ENCODE assay signal across 8 mouse cellular contexts in the genomic region with DNA sequence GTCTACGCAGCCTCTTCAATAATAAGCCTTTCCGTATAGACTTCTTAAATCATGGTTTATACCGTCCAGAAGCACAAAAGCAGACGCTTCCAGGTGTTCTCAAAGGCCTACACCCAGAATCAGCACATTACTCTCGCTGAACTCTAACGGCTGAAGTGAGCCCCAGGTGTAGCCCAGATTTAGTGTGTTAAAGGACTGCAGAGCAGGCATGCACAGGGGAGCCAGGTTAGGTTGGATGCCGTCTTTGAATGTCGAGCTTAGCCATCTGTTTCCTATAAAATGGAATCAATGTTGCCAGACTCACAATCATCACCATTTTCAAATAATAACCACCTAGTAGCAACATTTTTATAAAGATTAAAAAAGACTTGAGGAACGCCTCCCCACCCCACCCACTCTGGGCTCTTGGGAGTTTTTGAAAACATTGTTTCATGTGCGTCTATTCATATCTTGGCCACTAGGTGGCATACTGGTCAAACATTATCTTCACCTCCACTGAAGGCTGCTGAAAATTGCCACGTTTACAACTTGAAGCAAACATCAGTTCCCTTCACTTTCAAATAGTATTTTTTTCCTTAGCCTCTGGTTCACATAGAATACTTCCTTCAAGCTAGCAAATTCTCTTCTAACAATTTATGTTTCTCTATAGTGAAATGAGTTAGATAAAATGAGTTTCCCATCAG.
DNase-seq lines count a peak whose midpoint lies in the region; ATAC-seq lines count a peak whose summit lies in the region.

No protein-coding gene starts in this region.

- no peak overlapping the region for H3K27ac ChIP-seq in embryonic facial prominence, embryonic 10.5 days (replicated peaks)
- no peak overlapping the region for H3K27ac ChIP-seq in midbrain, embryonic 15.5 days

- intact Hi-C loops in left cerebral cortex, postnatal 10 days (cut with DNase I), result loop anchor here (1.0 to 10.0 kb wide), 5 partner anchors 99 to 932 kb away; partner anchors contain the start of gene Gda
- intact Hi-C loops in left cerebral cortex, postnatal 36 days (cut with DNase I), result loop anchor here (1.0 to 2.0 kb wide), 2 partner anchors 191 to 376 kb away; no protein-coding TSS in a partner anchor

- no peaks in the 10 kb centered on the region for H3K9me3 ChIP-seq in embryonic facial prominence, embryonic 10.5 days
- no peaks in the 10 kb centered on the region for H3K9me3 ChIP-seq in midbrain, embryonic 15.5 days

- H3K4me2 ChIP-seq in midbrain, embryonic 15.5 days, result no peak overlapping the region

- no peak overlapping the region for H3K4me3 ChIP-seq in embryonic facial prominence, embryonic 10.5 days
- H3K4me3 ChIP-seq in midbrain, embryonic 15.5 days, result no peak overlapping the region

- peak; percentile 53 to 72 for ATAC-seq in hematopoietic stem cell, adult 5-6 weeks (replicated peaks in 1 of 2; ENCODE audit: insufficient read depth in 1 of 2, low FRiP score in 2 of 2, low TSS enrichment in 1 of 2, low read depth in 1 of 2, poor library complexity in 2 of 2, severe bottlenecking in 2 of 2)
- peak; percentile 46; the same call in 1 of the 2 replicates for ATAC-seq in midbrain, embryonic 15.5 days (replicated peaks)

- H3K9ac ChIP-seq in midbrain, embryonic 15.5 days, result no peak overlapping the region

- 0 out of 2 replicates have a peak, but pooled peaks cover 5% of the 10 kb centered on the region for H3K4me1 ChIP-seq in embryonic facial prominence, embryonic 10.5 days
- H3K4me1 ChIP-seq in midbrain, embryonic 15.5 days, result no peaks in the 10 kb centered on the region

- no peaks in the 10 kb centered on the region for H3K36me3 ChIP-seq in embryonic facial prominence, embryonic 10.5 days (replicated peaks)
- no peaks in the 10 kb centered on the region for H3K36me3 ChIP-seq in midbrain, embryonic 15.5 days (replicated peaks)

- 53% methylated on average over 11 of the region's 11 CpGs for WGBS in embryonic facial prominence, embryonic 10.5 days
- 52% methylated on average over 11 of the region's 11 CpGs for WGBS in midbrain, embryonic 15.5 days

- DNase-seq in left cerebral cortex, postnatal 10 days (ENCODE audit: extremely low spot score in 1 of 2, low spot score in 2 of 2), result peak; percentile 32 to 46
- no peak for DNase-seq in left cerebral cortex, postnatal 36 days (ENCODE audit: low spot score in 2 of 2)
- peak; percentile 86 for DNase-seq in adipocyte (ENCODE audit: low spot score)
- DNase-seq in embryonic facial prominence, embryonic 10.5 days (ENCODE audit: low spot score), result peak; percentile 30
- DNase-seq in layer of hippocampus, postnatal 14 days (ENCODE audit: low spot score in 2 of 2), result peak; percentile 12 to 50
- DNase-seq in thymus, postnatal 14 days, result peak; percentile 30

- H3K27me3 ChIP-seq in embryonic facial prominence, embryonic 10.5 days (replicated peaks; ENCODE audit: low read depth, poor library complexity, severe bottlenecking), result no peaks in the 10 kb centered on the region
- no peaks in the 10 kb centered on the region for H3K27me3 ChIP-seq in midbrain, embryonic 15.5 days (replicated peaks)

Comparison
In these comparisons a context has a peak if more than half of its experiments do, and no peak if none do; other contexts are left out.
1. DNase-seq: peak in left cerebral cortex, postnatal 10 days (2 of 2), adipocyte (single experiment), embryonic facial prominence, embryonic 10.5 days (single experiment), layer of hippocampus, postnatal 14 days (2 of 2) and thymus, postnatal 14 days (single experiment); none in left cerebral cortex, postnatal 36 days (0 of 2).